Mouse (Mus musculus): Measurements from ENCODE around the gene Fgd5.

Gene Fgd5

GRCm38 (mm10) chr6:91978371-91979300 is at the start of gene Fgd5:
Fgd5 (plus strand) TSS chr6:91978878.
- DNase-seq (ENCODE audit: low read depth, low spot score): peak; percentile 26

GRCm38 (mm10) chr6:91931231-91931630 is 47.4 kb upstream of the Fgd5 start:
- no peak for DNase-seq (ENCODE audit: low read depth, low spot score)

- no peak for DNase-seq (ENCODE audit: low read depth, low spot score)
Measured at GRCm38 (mm10) chr6:91938491-91938890, 40.2 kb upstream of the Fgd5 start.

- no peak for DNase-seq (ENCODE audit: low read depth, low spot score)
Measured at GRCm38 (mm10) chr6:91948426-91948825, 30.3 kb upstream of the Fgd5 start.

- DNase-seq (ENCODE audit: low read depth, low spot score): peak; percentile 35
Measured at GRCm38 (mm10) chr6:91958015-91958414, 20.7 kb upstream of the Fgd5 start.

- no peak for DNase-seq (ENCODE audit: low read depth, low spot score)
Measured at GRCm38 (mm10) chr6:91960028-91960811, 18.5 kb upstream of the Fgd5 start.

GRCm38 (mm10) chr6:91963429-91963828 is 15.2 kb upstream of the Fgd5 start:
- DNase-seq (ENCODE audit: low read depth, low spot score): no peak

- DNase-seq (ENCODE audit: low read depth, low spot score): no peak
Measured at GRCm38 (mm10) chr6:91965060-91965459, 13.6 kb upstream of the Fgd5 start.

GRCm38 (mm10) chr6:91966006-91966405 is 12.7 kb upstream of the Fgd5 start:
- DNase-seq (ENCODE audit: low read depth, low spot score): no peak

GRCm38 (mm10) chr6:91972201-91972646 is 6.5 kb upstream of the Fgd5 start:
- peak; percentile 20 for DNase-seq (ENCODE audit: low read depth, low spot score)

- DNase-seq (ENCODE audit: low read depth, low spot score): no peak
Measured at GRCm38 (mm10) chr6:91973972-91974371, 4.7 kb upstream of the Fgd5 start.

GRCm38 (mm10) chr6:91979301-91979996 is 771 bp downstream of the Fgd5 start:
- peak; percentile 28 for DNase-seq (ENCODE audit: low read depth, low spot score)

GRCm38 (mm10) chr6:91980011-91980410 is 1.3 kb downstream of the Fgd5 start:
- DNase-seq (ENCODE audit: low read depth, low spot score): no peak

GRCm38 (mm10) chr6:91990101-91990500 is 11.4 kb downstream of the Fgd5 start:
- no peak for DNase-seq (ENCODE audit: low read depth, low spot score)

- no peak for DNase-seq (ENCODE audit: low read depth, low spot score)
Measured at GRCm38 (mm10) chr6:91992823-91993222, 14.1 kb downstream of the Fgd5 start.

- DNase-seq (ENCODE audit: low read depth, low spot score): no peak
Measured at GRCm38 (mm10) chr6:91993795-91994505, 15.3 kb downstream of the Fgd5 start.

- DNase-seq (ENCODE audit: low read depth, low spot score): no peak
Measured at GRCm38 (mm10) chr6:91996072-91996471, 17.4 kb downstream of the Fgd5 start.

- no peak for DNase-seq (ENCODE audit: low read depth, low spot score)
Measured at GRCm38 (mm10) chr6:92002558-92003285, 24.0 kb downstream of the Fgd5 start.

GRCm38 (mm10) chr6:92003646-92004045 is 25.0 kb downstream of the Fgd5 start:
- no peak for DNase-seq (ENCODE audit: low read depth, low spot score)

GRCm38 (mm10) chr6:92004137-92004805 is 25.6 kb downstream of the Fgd5 start:
- peak; percentile 38 for DNase-seq (ENCODE audit: low read depth, low spot score)

Measured in ES-CJ7 (cell line).